Mouse (Mus musculus) retina, embryonic 14.5 days (tissue): ENCODE measurements around the gene Itk.

Experiments
- DNase-seq: peaks from one replicate; pipeline ENCODE4 v3.0.0-alpha.2; 2015; ENCODE audit warnings: low spot score

The Itk gene

GRCm38 (mm10) chr11:46392890-46393289 lies 3.6 kb upstream of the Itk start:
- DNase-seq = no peak

DNA sequence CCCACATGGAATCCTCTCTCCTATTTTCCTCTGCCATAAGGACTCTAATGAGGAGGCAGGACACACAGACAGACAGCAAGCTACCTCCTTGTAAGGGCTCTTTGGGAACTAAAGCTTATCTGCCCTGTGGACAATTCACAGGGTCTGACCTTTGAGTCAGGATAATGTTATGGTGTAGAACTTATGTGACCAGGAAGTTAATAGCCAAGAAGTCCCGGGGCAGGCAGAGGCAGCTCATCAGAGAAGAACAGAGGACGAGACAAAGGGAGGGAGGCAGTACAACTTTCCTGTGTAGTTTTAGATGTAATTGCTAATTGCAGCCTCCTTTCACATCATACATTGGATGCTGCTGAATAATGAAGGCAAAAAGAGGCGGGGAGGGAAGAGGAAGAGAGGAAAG lies 1.3 kb upstream of the Itk start:
- no peak for DNase-seq

GRCm38 (mm10) chr11:46388438-46388837 lies 877 bp downstream of the Itk start:
- DNase-seq = no peak

GRCm38 (mm10) chr11:46387061-46387460 lies 2.3 kb downstream of the Itk start:
- no peak for DNase-seq

GRCm38 (mm10) chr11:46386556-46386955 lies 2.8 kb downstream of the Itk start:
- DNase-seq = no peak

- DNase-seq = no peak
These were observed 4.4 kb downstream of the Itk start for GRCm38 (mm10) chr11:46384925-46385324.

DNA sequence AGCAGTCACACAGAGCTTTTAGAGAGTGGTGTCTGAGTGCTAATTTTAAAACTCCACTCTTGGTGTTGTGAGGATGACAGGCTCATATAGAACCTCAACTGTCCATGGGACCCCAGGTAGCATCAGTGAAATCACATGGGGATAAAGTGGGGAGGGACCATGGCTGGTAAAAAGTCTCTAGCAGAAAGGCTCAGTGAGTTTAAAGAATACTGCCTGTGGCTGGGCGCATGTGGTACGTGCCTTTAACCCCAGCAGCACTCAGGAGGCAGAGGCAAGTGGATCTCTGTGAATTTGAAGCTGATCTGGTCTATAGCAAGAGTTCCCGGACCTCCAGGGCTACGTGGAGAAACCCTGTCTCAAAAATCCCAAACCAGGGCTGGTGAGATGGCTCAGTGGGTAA lies 6.8 kb downstream of the Itk start:
- DNase-seq = no peak

GRCm38 (mm10) chr11:46380097-46380675 lies 9.1 kb downstream of the Itk start:
- DNase-seq = no peak

GRCm38 (mm10) chr11:46377819-46378782 lies 11.2 kb downstream of the Itk start:
- no peak for DNase-seq

DNA sequence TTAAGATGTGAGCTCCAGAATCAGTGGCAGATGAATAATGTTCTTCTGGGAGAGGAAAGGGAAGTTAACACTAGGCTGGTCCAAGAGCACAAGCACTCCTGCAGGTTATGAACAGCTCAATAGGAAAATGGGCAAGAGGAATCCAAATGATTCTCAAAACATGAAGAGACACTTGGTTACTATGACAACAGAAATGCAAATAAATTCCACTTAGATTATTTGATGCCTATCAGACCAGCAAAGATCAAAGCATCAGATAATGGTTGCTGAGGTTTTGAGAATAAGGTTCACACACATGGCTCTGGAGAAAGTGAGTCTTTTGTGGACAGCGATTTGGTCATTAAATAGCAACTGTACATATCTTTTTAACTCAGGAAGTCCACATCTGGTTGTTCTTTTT lies 12.0 kb downstream of the Itk start:
- DNase-seq = no peak

- DNase-seq = no peak
These were observed 14.3 kb downstream of the Itk start for GRCm38 (mm10) chr11:46375015-46375414.

DNA sequence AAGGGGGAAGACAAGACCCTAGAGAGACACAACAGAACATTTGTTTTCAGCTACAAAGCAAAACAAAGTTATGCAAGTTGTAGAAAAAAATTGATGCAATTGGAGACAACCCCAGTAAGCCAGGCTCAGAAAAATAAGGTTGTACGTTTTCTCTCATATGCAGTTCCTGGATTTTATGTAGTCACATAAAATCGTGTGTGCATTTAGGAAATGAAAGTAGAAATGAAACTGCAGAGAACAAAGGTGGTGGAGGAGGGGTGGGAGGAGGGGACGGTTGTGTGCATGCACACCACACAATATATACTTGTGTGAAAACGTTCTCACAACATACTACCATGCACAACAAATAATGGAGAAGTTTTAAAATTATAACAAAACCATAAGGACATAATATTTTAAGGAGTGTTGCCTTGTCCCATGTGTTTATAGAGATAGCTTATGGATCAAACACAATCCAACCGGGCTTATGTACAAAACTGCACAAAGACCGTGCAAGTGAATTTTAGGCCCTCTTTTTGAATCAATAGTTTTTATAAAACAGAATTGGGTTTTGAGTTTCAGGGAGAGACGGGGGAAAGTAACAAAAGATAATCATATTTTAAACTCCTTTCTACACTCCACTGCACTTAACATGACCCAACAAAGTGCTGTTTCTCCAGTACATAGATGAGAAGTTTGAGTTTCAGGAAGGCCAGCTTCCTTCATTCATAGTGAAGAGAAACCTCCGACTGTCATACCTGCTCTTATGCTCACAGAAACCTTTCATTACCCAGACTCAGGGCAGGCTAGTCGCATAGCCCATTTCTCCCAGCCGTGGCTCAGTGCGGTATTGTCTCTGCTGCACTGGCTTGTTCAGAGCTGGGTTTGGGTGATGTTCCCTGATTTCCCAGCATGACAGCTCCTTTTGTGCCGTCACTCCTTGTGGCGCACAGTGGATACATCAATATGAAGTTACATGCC lies 16.0 kb downstream of the Itk start:
- no peak for DNase-seq

DNA sequence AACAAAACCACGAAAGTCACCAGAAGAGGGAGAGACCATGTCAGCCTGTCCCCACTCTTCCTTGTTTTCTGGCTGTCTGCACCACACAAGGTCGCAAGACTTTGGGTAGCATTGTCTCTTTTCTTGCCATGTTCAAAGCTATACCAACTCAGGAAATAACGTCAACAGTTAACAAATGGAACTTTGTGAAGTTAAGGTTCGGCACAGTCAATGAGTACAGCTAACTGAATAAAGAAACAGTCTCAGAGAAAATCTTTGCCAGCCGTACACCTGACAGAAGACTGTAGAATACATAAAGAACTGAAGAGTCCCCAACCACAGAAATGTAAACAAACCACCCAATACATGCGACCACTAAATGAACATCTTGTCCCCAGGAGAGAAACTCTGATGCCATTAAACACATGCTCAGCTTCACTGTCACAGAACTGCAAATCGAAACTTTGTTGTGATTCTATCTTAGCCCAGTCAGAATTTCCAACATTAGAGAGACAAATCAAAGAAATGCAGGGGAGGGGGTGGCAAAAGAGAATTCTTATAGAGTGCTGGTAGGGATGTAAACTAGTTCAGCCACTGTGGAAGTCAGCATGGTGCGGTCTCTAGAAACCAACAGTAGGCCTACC lies 16.9 kb downstream of the Itk start:
- no peak for DNase-seq

GRCm38 (mm10) chr11:46371250-46371649 lies 18.1 kb downstream of the Itk start:
- no peak for DNase-seq

DNA sequence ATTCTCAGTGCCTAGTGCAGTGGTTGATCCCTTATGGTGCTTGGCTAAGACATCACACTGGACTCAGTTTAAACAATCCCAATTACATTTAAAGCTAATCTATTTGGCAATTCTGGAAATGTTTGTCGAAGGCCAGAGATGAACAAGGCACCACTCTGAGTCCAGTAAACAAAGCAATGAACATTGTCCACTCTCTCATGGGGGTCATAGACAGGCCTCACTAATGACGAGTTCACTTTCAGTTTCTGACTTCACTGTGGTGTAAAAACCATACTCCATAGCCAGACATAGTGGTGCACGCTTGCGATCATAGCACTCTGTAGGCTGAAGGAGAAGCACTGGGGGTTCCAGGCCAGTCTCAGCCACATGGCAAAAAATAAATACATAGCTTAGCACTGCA lies 18.9 kb downstream of the Itk start:
- DNase-seq = no peak

GRCm38 (mm10) chr11:46366357-46366756 lies 23.0 kb downstream of the Itk start:
- DNase-seq = no peak

DNA sequence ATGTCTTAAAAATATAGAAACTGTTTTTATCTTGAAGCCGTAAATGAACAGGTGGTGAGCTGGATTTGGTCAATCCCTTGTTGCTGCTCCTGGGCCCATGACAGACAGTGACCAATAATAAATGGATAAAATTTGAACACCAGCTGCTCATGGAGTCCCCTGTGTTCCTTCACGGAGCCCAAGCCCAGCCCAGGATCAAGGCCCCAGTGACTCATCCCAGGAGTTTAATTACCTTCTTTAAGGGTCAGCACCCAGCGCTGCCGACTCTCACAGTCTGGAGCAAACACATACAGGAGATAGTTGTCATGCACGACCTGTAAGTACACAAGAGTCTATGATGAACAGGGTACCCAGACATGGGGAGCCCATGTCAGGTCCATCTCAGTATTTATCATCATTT lies 23.6 kb downstream of the Itk start:
- DNase-seq = no peak

DNA sequence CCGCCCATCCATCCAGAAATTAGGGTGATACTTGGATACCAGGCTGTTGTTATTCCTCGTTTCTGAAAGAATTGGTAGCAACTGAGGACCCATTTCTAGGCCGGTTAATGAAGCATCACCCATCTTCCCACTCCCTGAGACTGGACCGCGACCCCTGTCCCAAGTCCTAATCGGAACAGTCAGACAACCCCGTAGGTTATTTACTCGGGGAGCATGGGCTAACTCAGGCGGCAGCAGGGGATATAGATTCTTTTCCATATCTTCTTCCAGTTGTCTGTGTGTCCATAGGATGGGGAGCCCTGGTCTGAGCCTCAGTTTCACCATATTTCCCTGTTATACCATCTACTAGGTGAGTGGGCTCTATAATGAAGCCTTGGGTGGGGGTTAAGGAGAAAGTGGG lies 25.5 kb downstream of the Itk start:
- DNase-seq = no peak

- DNase-seq = no peak
These were observed 27.0 kb downstream of the Itk start for GRCm38 (mm10) chr11:46362061-46363022.

DNA sequence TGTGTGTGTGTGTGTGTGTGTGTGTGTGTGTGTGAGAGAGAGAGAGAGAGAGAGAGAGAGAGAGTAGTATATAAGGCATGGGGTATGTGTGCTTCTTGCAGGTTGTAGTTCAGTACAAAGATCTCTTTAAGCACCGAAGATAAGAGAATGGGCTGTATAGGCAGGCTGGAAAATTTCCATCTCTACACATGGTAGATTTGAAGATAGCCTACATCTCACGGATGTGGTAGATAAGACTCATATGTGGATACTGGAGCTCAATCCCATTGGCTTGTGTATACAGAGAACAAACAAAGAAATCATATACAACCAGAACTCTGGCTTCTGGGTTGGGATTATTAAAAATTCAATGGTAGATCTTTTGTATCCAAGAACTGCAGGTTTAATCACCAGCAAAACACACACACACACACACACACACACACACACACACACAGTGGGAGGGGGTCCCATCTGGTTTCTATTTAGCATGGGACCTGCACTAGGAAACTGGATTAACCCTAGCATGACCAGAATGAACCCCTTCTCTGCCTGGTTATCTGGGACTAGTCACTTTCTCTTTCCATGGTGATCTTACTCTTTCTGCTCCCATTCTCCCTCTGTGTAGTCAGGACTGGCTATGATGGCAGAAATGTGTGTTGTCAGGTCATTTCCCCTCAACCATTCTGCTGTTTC lies 28.2 kb downstream of the Itk start:
- no peak for DNase-seq
